Mouse (Mus musculus) lung, postnatal 10 days (tissue): Measurements from ENCODE around the gene Defb15.
"Not testable (repeated sequence)": the region's sequence is repeated elsewhere in the genome, so short reads cannot be mapped to it uniquely, and the experiment has no call there.

Experiments
- DNase-seq: peaks from one replicate; pipeline ENCODE4 v3.0.0; 2021

Defb15 gene

DNA sequence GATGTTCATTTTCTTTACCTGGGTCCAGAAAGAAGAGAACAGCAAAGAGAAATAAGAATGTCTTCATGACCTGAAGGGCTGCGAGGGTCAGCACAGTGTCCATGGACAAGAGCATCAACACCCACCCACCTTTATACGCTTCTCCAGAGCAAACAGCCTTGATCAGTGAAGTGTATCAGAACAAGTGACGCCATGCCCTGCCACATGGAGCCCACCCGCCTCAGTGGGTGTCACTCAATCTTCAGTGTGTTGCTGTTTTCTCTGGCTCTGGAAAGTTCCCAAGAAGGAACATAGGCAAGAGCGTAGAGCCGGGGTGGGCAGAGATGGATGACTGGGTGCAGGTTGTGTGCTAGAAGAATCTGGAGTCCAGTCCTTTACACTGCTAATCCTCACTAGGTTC lies at the start of gene Defb15:
Gene Defb15, minus strand, starts transcription at position 101 of the 400 bp plus-strand sequence.
- no peak for DNase-seq

DNA sequence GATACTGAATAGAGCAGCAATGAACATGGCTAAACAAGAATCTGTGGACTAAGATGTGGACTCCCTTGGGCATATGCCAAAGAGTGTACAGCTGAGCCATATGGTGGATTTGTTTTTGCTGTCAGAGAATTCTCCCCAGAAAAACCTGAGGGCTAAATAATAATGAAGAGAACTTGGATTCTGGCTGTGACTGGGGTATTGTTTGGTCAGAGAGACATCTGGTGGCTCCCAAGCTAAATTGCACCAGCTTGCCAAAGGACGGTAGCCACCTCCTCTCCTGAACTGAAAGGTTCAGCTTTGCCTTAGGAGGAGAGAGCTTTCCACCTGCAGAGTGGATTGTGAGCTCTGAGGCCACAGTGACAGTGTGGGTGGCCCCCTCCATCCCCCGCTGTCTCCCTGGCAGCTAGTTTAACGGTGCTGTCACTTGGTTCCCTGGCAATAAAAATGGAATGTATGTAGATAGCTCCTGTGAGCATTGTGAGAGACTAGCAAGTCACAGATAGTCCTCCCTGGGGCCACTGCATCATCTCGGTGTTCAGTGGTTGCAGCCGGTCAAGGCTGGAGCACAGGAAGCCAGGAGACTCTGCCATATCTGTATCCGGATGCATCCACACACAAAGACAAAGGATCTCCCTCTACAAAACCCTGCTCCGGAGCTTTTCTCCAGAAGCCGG lies 49.3 kb upstream of the Defb15 start:
- DNase-seq: no peak

- no peak for DNase-seq
Measured at GRCm38 (mm10) chr8:21978193-21978592, 45.7 kb upstream of the Defb15 start.

DNA sequence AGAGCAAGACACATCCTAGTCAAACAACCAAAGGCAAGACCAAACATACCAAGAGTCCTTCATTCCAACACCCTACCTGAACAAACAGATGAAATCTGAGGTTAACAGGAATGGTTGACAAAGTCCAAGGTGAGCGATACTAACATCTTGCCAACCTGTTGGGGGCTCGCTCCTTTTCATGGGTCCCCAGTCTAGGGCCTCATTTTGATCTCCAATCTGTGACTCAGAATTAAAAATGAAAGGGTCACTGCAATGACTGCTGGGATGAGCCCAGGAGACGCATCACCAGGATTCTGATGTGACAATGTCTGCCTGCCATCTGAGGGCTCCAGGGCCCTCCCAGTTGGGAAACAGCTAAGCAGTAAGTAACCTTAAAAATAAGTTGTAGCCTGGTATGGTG lies 37.0 kb upstream of the Defb15 start, which contains the start of gene Ccdc70:
Gene Ccdc70, plus strand, starts transcription at position 301 of the 400 bp plus-strand sequence.
- no peak for DNase-seq

DNA sequence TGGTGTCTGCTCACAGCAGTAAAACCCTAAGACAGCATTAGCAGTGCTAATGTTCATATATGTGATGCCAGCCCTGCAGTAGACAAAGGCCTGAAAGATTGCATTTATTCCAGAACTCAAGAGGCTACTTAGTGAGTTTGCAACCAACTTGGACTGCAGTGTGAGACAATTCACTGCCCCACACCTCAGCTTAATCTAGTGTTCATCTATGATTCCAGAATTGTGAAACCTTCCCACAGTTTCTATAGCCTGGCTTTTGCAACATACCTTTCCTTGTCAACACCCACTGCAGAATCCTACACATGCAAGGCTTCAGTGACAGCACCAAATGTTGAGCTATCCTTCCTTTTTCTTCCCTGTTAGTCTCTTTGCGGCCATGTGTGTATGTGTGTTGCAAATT lies 34.1 kb upstream of the Defb15 start:
- DNase-seq: no peak

GRCm38 (mm10) chr8:21958414-21958813 lies 25.9 kb upstream of the Defb15 start, which contains the start of gene Fam90a1a:
TSS of gene Fam90a1a (plus strand) at chr8:21958714.
- DNase-seq: no peak

DNA sequence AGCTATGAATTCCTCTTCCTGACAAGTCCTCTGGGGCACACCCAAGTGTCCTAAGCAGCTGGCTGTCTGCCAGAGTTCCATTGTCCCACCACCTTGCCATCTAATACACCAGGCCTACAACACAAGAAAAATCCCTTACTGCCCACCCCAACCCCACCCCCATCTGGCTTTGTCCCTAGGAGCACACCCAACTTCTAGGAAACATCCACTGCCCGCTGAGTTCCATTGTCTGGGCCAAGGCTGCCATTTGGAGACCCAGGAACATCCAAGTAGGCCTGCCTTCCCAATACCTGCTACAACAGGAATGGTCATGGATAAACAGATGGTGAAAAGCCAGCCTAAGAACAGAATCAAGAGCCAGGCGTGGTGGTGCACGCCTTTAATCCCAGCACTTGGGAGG lies 23.8 kb upstream of the Defb15 start:
- no peak for DNase-seq

GRCm38 (mm10) chr8:21955321-21955720 lies 22.8 kb upstream of the Defb15 start:
- peak; percentile 26 for DNase-seq

DNA sequence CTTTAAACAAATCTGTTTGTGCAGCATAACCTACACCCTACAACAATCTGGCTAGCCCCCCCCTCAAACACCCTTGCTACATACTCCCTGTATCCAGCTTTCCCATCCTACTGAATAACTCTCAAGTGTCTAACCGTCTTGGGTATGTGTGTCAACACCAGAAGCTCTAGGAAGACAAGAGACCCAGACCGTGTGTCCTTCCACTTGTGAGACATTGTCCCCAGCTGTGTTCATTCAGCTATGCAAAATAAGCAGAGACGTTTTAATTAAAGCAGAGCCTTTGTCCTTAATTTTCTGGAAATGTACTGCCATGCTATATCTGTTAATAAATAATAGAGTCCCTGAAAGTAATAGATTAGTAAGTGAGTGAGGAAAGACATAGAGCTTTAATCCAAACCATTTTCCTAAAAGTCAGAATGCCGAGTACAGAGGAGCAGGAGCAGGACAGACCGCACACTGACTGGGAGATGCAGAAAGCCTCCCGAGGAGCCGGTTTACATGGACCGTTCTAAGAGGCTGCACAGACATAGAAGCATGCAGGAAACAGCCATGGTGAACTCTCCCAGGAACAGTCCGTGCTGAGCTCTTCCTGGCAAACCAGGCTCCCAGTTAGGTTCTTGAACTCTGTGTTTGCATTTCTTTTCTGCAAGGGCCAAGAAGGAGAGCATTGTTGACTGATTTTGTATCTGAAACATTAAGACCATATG lies 15.0 kb upstream of the Defb15 start:
- DNase-seq: no peak

- no peak for DNase-seq
Measured at GRCm38 (mm10) chr8:21946462-21946861, 14.0 kb upstream of the Defb15 start, which contains the start of gene Defb13. TSS of gene Defb13 (plus strand) at chr8:21946762.

GRCm38 (mm10) chr8:21938052-21938451 lies 5.5 kb upstream of the Defb15 start, which contains the start of gene Defb35:
TSS of gene Defb35 (plus strand) at chr8:21938352.
- DNase-seq: not testable (repeated sequence)

DNA sequence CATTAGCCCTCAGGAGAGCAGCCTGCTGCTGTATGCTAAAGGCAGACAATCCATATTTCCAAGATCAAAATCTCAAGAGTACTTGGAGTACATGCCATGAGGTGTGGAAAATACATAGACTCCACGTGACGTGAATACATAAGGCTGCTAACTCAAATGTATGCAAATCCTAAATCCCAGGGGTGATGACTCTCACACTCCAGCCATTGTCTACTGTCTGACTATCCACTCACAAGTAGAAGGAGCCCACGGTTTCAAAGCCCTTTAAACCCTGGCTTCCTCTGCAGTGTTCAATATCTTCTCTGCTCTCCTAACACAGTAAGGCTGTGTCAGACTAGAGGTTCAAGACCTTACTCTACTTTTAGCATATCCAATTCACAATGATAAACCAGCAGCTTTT lies 1.8 kb downstream of the Defb15 start:
- DNase-seq: not testable (repeated sequence)

DNA sequence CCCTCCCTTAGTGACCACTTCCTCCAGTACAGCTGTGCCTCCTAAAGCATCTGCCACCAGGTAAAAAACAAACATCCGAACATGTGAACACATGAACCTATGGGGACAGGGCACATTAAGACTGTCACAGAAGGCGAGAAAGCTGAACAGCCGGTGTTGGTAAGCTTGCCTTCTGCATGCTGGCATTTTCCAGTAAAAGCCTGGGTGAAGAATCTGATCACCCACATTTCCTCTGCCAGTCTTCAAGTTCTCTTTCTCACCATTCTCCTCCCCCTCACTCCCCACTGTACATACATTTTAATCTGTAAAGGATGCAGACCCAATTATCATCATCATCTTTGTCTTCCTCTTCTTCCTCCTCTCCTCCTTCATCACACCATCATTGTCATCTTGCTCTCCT lies 16.9 kb downstream of the Defb15 start:
- DNase-seq: no peak

DNA sequence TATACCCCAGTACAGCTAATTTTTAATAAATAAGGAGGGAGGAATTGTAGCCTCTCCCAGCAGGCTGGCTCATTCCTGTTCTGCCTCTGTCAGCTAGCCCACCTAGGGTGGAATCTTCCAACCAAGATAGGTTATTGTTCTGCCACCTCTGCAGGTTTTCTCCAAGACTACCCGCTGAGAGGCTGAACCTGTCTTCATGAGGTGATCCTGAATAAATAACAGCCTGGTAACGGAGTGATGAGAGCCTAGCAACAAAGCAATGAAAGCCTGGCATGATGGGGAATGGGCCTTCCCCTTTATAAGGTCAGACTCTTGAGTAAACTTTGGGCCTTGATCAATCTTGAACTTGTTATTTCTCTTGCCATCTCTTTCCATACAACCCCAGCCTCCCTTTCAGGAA lies 20.0 kb downstream of the Defb15 start:
- no peak for DNase-seq

GRCm38 (mm10) chr8:21911931-21912330 lies 20.6 kb downstream of the Defb15 start:
- no peak for DNase-seq

DNA sequence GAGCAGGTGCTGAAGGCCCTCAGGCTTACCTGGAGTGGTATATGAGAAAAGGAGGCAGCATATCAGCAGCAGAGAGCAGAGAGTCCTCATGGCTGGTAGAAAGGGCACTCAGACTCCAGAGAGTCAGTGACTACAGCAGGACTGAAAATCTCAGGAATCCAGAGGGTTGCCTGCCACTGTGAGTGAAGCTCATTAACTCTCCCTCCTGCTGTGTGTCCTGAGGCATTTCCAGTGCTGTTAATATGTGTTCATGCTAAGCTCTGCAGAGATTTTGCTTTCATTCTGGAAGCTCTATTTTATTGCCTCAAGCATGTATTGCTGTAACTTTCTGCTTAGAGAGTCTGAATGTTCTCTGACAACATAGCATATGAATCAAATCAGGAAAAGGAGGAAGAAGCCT lies 26.2 kb downstream of the Defb15 start, which contains the start of gene Defb11:
Gene Defb11, minus strand, starts transcription at position 123 of the 400 bp plus-strand sequence.
- not testable (repeated sequence) for DNase-seq

GRCm38 (mm10) chr8:21885321-21885720 lies 47.2 kb downstream of the Defb15 start, which contains the start of gene Defb9:
TSS of gene Defb9 (minus strand) at chr8:21885421.
- not testable (repeated sequence) for DNase-seq
